Mouse (Mus musculus) ES-Bruce4 (cell line): Measurements from ENCODE around the gene Cmip. TPM values are rescaled to one million over a fixed set of nuclear protein-coding genes. Genes with fewer than 3 reads are reported as not detected.
"Not testable (repeated sequence)": the region's sequence is repeated elsewhere in the genome, so short reads cannot be mapped to it uniquely, and the experiment has no call there.

Experiments
- H3K27ac ChIP-seq: 2 replicates; pipeline ENCODE4 v1.5.1; 2012; ENCODE audit warnings: low read length, inconsistent platforms; ENCODE audit not compliant: insufficient read depth
- H3K27me3 ChIP-seq: 2 replicates; pipeline ENCODE4 v1.6.1; 2012; ENCODE audit warnings: mild to moderate bottlenecking, low read length, inconsistent platforms; ENCODE audit not compliant: control insufficient read depth, poor library complexity, insufficient read depth, severe bottlenecking
- H3K36me3 ChIP-seq: 2 replicates; pipeline ENCODE4 v1.6.1; 2012; ENCODE audit warnings: inconsistent platforms, mild to moderate bottlenecking, low read length, moderate library complexity; ENCODE audit not compliant: control insufficient read depth, poor library complexity, insufficient read depth, severe bottlenecking
- H3K4me1 ChIP-seq: one replicate; pipeline ENCODE4 v1.8.1; 2011; ENCODE audit warnings: low read length; ENCODE audit not compliant: control insufficient read depth, insufficient read depth
- H3K4me3 ChIP-seq: 2 replicates; pipeline ENCODE4 v1.5.1; 2011; ENCODE audit warnings: low read depth, mild to moderate bottlenecking, low read length
- H3K9ac ChIP-seq: 2 replicates; pipeline ENCODE4 v1.6.1; 2012; ENCODE audit warnings: low read depth, mild to moderate bottlenecking, inconsistent platforms; ENCODE audit not compliant: poor library complexity, severe bottlenecking
- H3K9me3 ChIP-seq: replicated peaks from 2 replicates; pipeline ENCODE4 v1.6.1; 2012; ENCODE audit warnings: mild to moderate bottlenecking, low read length, inconsistent platforms; ENCODE audit not compliant: control insufficient read depth, poor library complexity, insufficient read depth, severe bottlenecking
- CTCF ChIP-seq: IDR thresholded peaks from one replicate; pipeline ENCODE4 v1.8.1; 2011; ENCODE audit warnings: low read depth, low read length
- EP300 ChIP-seq: IDR thresholded peaks from 2 replicates; pipeline ENCODE4 v1.6.1; 2011; ENCODE audit warnings: low read depth, low read length; ENCODE audit not compliant: insufficient read depth
- POLR2A ChIP-seq: IDR thresholded peaks from one replicate; pipeline ENCODE4 v1.8.1; 2011; ENCODE audit warnings: low read length; ENCODE audit not compliant: insufficient read depth
- polyA plus RNA-seq: library from polyadenylated mRNA; stranded (reverse); fragments of >200 nt; gene quantifications from 2 replicates; pipeline ENCODE4 v1.2.4, GENCODE M21; 2011; ENCODE audit warnings: low read depth; ENCODE audit not compliant: missing spikeins, insufficient read depth, insufficient read length

Gene Cmip
- polyA plus RNA-seq, 1 experiment, result 67.9 TPM

DNA sequence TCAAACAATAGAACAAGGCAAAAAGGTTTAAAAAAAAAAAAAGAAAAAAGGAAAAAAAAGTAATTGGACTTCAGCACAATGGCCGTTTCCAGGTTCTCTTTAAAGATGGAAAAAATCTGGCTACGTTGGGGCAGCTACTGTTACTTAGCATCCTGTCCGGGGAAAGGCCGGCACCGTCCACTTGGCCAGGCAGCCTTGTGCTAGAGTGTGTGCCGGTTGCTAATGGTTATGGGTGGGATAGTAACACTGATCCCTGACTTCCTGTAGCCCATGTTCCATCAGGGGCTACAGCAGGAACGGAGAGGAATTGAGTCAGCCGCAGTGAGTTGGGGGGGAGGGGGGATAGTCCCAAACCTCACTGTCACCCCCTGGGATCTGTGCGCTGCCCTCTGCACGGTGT is 155.4 kb downstream of the Cmip start:
- Histone ChIP-seq H3K27me3 (no peaks in the 10 kb centered on the region), H3K4me3 (no peak overlapping the region), H3K9me3 (no peaks in the 10 kb centered on the region), H3K9ac (no peak overlapping the region), H3K27ac (no peak overlapping the region), H3K36me3 (peaks cover 6% of the 10 kb centered on the region), H3K4me1 (peaks cover 5% of the 10 kb centered on the region)
- no peak for TF ChIP-seq CTCF
- TF ChIP-seq POLR2A, result no peak
- no peak for TF ChIP-seq EP300

DNA sequence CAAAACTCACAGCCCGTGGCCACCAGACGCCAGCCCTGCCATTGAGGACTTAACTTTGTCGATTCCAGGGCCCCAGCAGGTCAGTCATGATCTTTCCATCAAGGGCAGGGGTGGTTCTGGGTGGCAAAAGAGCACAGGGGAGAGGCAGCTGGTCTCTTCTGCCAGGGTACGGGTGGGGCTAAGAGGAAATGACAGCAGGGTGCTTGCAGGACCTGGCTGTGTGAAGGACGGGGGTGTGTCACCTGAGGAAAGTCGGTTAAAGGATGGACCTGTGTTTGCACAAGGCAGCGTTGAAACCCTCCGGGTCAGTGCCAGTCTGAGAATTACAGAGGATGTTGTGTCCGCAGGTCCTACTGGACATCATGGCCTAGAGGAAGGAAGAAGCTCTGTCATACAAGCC is 161.0 kb downstream of the Cmip start:
- Histone ChIP-seq H3K36me3 (peaks cover 3% of the 10 kb centered on the region), H3K9ac (no peak overlapping the region), H3K9me3 (no peaks in the 10 kb centered on the region), H3K27ac (no peak overlapping the region), H3K4me3 (no peak overlapping the region), H3K4me1 (no peaks in the 10 kb centered on the region), H3K27me3 (no peaks in the 10 kb centered on the region)
- TF ChIP-seq EP300 (no peak), POLR2A (no peak), CTCF (no peak)

- peaks cover 6% of the 10 kb centered on the region for H3K36me3 ChIP-seq
- no peak overlapping the region for H3K27ac ChIP-seq
- TF ChIP-seq CTCF (no peak), POLR2A (no peak), EP300 (no peak)
- no peaks in the 10 kb centered on the region for H3K27me3 ChIP-seq
- H3K4me3 ChIP-seq, result no peak overlapping the region
- H3K9me3 ChIP-seq, result no peaks in the 10 kb centered on the region
- H3K4me1 ChIP-seq, result no peaks in the 10 kb centered on the region
- H3K9ac ChIP-seq, result no peak overlapping the region
Measured at GRCm38 (mm10) chr8:117420841-117421534, 164.1 kb downstream of the Cmip start.

- Histone ChIP-seq H3K27ac (no peak overlapping the region), H3K9me3 (no peaks in the 10 kb centered on the region), H3K36me3 (peaks cover 8% of the 10 kb centered on the region), H3K4me3 (no peak overlapping the region), H3K27me3 (no peaks in the 10 kb centered on the region), H3K9ac (no peak overlapping the region), H3K4me1 (no peaks in the 10 kb centered on the region)
- TF ChIP-seq POLR2A, result no peak
- TF ChIP-seq EP300, result no peak
- TF ChIP-seq CTCF, result no peak
Measured at GRCm38 (mm10) chr8:117421838-117422237, 165.0 kb downstream of the Cmip start.

- Histone ChIP-seq H3K4me1 (no peaks in the 10 kb centered on the region), H3K27ac (no peak overlapping the region), H3K27me3 (no peaks in the 10 kb centered on the region), H3K36me3 (peaks cover 11% of the 10 kb centered on the region), H3K9me3 (no peaks in the 10 kb centered on the region), H3K4me3 (no peak overlapping the region), H3K9ac (no peak overlapping the region)
- TF ChIP-seq EP300 (no peak), POLR2A (no peak), CTCF (no peak)
Measured at GRCm38 (mm10) chr8:117422343-117422742, 165.5 kb downstream of the Cmip start.

GRCm38 (mm10) chr8:117423029-117423428 is 166.2 kb downstream of the Cmip start:
- H3K4me3 ChIP-seq, result no peak overlapping the region
- no peaks in the 10 kb centered on the region for H3K27me3 ChIP-seq
- H3K27ac ChIP-seq, result no peak overlapping the region
- no peaks in the 10 kb centered on the region for H3K9me3 ChIP-seq
- H3K9ac ChIP-seq, result no peak overlapping the region
- H3K36me3 ChIP-seq, result peaks cover 11% of the 10 kb centered on the region
- TF ChIP-seq EP300, result no peak
- TF ChIP-seq POLR2A, result no peak
- no peak for TF ChIP-seq CTCF
- no peaks in the 10 kb centered on the region for H3K4me1 ChIP-seq

DNA sequence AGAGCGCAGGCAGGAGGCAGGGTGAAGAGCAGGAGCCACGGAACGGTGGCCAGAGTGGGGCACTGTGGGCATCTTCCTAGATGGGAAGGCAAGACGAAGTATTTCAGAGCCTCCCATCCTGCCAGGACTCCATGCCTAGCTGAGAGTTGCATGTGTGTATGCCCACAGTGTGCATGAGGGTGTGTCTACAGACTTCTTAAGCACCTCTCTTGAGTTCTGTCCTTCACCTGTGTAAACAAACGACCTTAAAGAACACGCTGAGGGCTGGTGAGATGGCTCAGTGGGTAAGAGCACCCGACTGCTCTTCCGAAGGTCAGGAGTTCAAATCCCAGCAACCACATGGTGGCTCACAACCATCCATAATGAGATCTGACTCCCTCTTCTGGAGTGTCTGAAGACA is 171.0 kb downstream of the Cmip start:
- H3K4me3 ChIP-seq, H3K4me1 ChIP-seq, H3K27me3 ChIP-seq, H3K9me3 ChIP-seq, H3K27ac ChIP-seq, H3K9ac ChIP-seq: not testable (repeated sequence)
- H3K36me3 ChIP-seq, result peaks cover 11% of the 10 kb centered on the region
